Mouse (Mus musculus): ENCODE data around the gene Gxylt2.

DNA sequence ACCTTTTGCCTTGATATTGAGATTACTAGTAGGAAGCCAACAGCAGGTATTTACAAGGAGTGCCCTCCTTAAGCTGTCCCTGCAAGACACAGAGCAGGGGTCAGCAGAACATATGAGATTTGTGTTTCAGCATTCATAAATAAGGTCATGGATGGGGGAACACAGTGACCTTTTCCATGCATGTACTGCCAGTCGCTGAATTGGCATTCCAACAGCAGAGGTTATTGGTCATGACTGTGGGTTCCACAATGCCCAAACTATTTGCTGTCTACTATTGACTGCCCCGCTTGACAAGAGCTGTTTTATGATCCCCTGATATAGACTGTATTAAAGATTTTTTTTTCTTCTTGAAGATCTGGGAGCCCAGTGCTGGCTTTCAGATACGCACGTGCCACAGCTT lies 95.2 kb downstream of the Gxylt2 start:
- TF ChIP-seq CTCF (IDR thresholded peaks at IDR 0.05; ENCODE audit: low read depth, low read length) (no peak), POLR2A (IDR thresholded peaks at IDR 0.05; ENCODE audit: borderline replicate concordance, low read depth, low read length) (no peak)

Measured in bone marrow macrophage, adult 2 months (primary cell).